Mouse (Mus musculus) kidney, postnatal 0 days (tissue): ENCODE measurements around the gene Nf2. TPM values are rescaled to one million over a fixed set of nuclear protein-coding genes. Genes with fewer than 3 reads are reported as not detected.

ENCODE experiments used
- ATAC-seq: fragments of 200-750 bp; cut with Nextera tagmentation; replicated peaks from 2 replicates; pipeline ENCODE4 v1.8.0; 2017; ENCODE audit warnings: low read depth, moderate number of reproducible peaks, moderate TSS enrichment, moderate library complexity; ENCODE audit not compliant: low FRiP score
- DNase-seq: peaks from one replicate; pipeline ENCODE4 v3.0.0-alpha.2; 2016; ENCODE audit warnings: low spot score
- H3K27ac ChIP-seq: fragments of 300-500 bp; sonication (generic); 2 replicates; pipeline ENCODE4 v1.5.1; 2014; ENCODE audit warnings: mild to moderate bottlenecking
- H3K27me3 ChIP-seq: fragments of 300-500 bp; sonication (generic); 2 replicates; pipeline ENCODE4 v1.6.1; 2014; ENCODE audit warnings: low read length, mixed read lengths; ENCODE audit not compliant: insufficient read depth
- H3K36me3 ChIP-seq: fragments of 300-500 bp; sonication (generic); 2 replicates; pipeline ENCODE4 v1.6.1; 2014; ENCODE audit warnings: low read length, mixed read lengths; ENCODE audit not compliant: insufficient read depth
- H3K4me1 ChIP-seq: fragments of 300-500 bp; sonication (generic); replicated peaks from 2 replicates; pipeline ENCODE4 v1.6.1; 2014; ENCODE audit warnings: antibody characterized with exemption, low read length, mixed read lengths; ENCODE audit not compliant: insufficient read depth
- H3K4me2 ChIP-seq: fragments of 300-500 bp; sonication (generic); 2 replicates; pipeline ENCODE4 v1.6.1; 2014; ENCODE audit warnings: mild to moderate bottlenecking, low read length, moderate library complexity, mixed read lengths
- H3K4me3 ChIP-seq: fragments of 300-500 bp; sonication (generic); replicated peaks from 2 replicates; pipeline ENCODE4 v1.5.1; 2014; ENCODE audit warnings: low read depth, low read length
- H3K9ac ChIP-seq: fragments of 300-500 bp; sonication (generic); 2 replicates; pipeline ENCODE4 v1.6.1; 2014; ENCODE audit warnings: low read depth, low read length
- H3K9me3 ChIP-seq: fragments of 300-500 bp; sonication (generic); replicated peaks from 2 replicates; pipeline ENCODE4 v1.6.1; 2016; ENCODE audit warnings: low read length, inconsistent platforms, mixed read lengths
- CTCF ChIP-seq: IDR thresholded peaks from 2 replicates; pipeline ENCODE4 v1.5.1; 2016; ENCODE audit warnings: antibody characterized with exemption, low read depth, mild to moderate bottlenecking, moderate library complexity
- WGBS: fragments of 180-500 bp; shearing (Covaris S2); extraction: QIAGEN DNeasy Blood & Tissue Kit; methylation state at CpG from one replicate; pipeline ENCODE4 v1.1.7; 2014; 5-methylcytosine and 5-hydroxymethylcytosine counted together
- polyA plus RNA-seq: library from polyadenylated mRNA; unstranded; fragments of >200 nt; fragmentation: Nextera tagmentation; extraction: Ambion mirVana; gene quantifications from 2 replicates; pipeline ENCODE4 v1.2.1, GENCODE M21; 2015

Nf2 gene
- polyA plus RNA-seq, 1 experiment from 2014 or later, result 33.3 TPM

GRCm38 (mm10) chr11:4860986-4861385, 11.7 kb upstream of the Nf2 start:
- Histone ChIP-seq H3K27me3 (no peaks in the 10 kb centered on the region), H3K9me3 (no peaks in the 10 kb centered on the region), H3K36me3 (no peaks in the 10 kb centered on the region), H3K4me2 (no peak overlapping the region), H3K4me3 (no peak overlapping the region), H3K9ac (no peak overlapping the region), H3K27ac (no peak overlapping the region), H3K4me1 (no peaks in the 10 kb centered on the region; the same call in 1 of the 2 replicates)
- ATAC-seq (no peak), DNase-seq (no peak)
- 60% methylated on average over 1 of the region's 1 CpGs for WGBS
- no peak for TF ChIP-seq CTCF

- H3K4me2 ChIP-seq, result no peak overlapping the region
- no peak overlapping the region for H3K4me3 ChIP-seq
- ATAC-seq, result no peak
- H3K27me3 ChIP-seq, result no peaks in the 10 kb centered on the region
- no peak overlapping the region for H3K27ac ChIP-seq
- H3K9ac ChIP-seq, result no peak overlapping the region
- H3K36me3 ChIP-seq, result no peaks in the 10 kb centered on the region
- 51% methylated on average over 2 of the region's 2 CpGs for WGBS
- H3K9me3 ChIP-seq, result no peaks in the 10 kb centered on the region
- no peaks in the 10 kb centered on the region; the same call in 1 of the 2 replicates for H3K4me1 ChIP-seq
- DNase-seq, result no peak
- TF ChIP-seq CTCF, result no peak
Observed at GRCm38 (mm10) chr11:4858416-4858815, 9.1 kb upstream of the Nf2 start.

GRCm38 (mm10) chr11:4854181-4854580, 4.8 kb upstream of the Nf2 start:
- TF ChIP-seq CTCF, result no peak
- H3K4me1 ChIP-seq, result no peaks in the 10 kb centered on the region
- H3K4me2 ChIP-seq, result no peak overlapping the region
- no peaks in the 10 kb centered on the region for H3K36me3 ChIP-seq
- no peaks in the 10 kb centered on the region for H3K9me3 ChIP-seq
- no peak for DNase-seq
- no peak overlapping the region for H3K27ac ChIP-seq
- H3K4me3 ChIP-seq, result no peak overlapping the region
- 87% methylated on average over 5 of the region's 5 CpGs for WGBS
- H3K27me3 ChIP-seq, result no peaks in the 10 kb centered on the region
- H3K9ac ChIP-seq, result no peak overlapping the region
- no peak for ATAC-seq

DNA sequence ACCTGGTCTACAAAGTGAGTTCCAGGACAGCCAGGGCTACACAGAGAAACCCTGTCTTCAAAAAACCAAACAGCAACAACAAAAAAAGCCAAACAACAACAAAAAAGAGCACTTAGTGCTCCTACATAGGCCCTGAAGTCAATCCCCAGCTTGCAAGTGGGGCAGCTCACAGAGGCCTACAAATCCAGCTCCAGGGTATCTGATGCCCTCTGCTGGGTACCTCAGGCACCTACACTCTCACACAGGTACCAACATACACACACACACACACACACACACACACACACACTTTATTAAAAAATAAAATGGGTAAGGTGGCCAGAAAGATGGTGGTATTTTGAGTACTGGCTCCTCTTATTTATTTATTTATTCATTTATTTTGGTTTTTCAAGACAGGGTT, 3.7 kb upstream of the Nf2 start:
- DNase-seq (no peak), ATAC-seq (no peak)
- Histone ChIP-seq H3K4me2 (no peak overlapping the region), H3K27me3 (no peaks in the 10 kb centered on the region), H3K9me3 (no peaks in the 10 kb centered on the region), H3K27ac (no peak overlapping the region), H3K4me3 (no peak overlapping the region), H3K4me1 (no peaks in the 10 kb centered on the region), H3K36me3 (no peaks in the 10 kb centered on the region), H3K9ac (no peak overlapping the region)
- peak; percentile 6; the same call in 1 of the 2 replicates for TF ChIP-seq CTCF

- Histone ChIP-seq H3K27me3 (no peaks in the 10 kb centered on the region), H3K4me3 (no peak overlapping the region), H3K27ac (no peak overlapping the region), H3K4me1 (no peaks in the 10 kb centered on the region), H3K9me3 (no peaks in the 10 kb centered on the region), H3K36me3 (no peaks in the 10 kb centered on the region), H3K9ac (no peak overlapping the region), H3K4me2 (no peak overlapping the region)
- DNase-seq (no peak), ATAC-seq (no peak)
- TF ChIP-seq CTCF, result no peak
- WGBS, result 94% methylated on average over 2 of the region's 2 CpGs
Observed at GRCm38 (mm10) chr11:4850404-4850803, 1.1 kb upstream of the Nf2 start.

- Histone ChIP-seq H3K27ac (peak overlapping the region; percentile 87), H3K4me3 (peak overlapping the region; percentile 97), H3K27me3 (no peaks in the 10 kb centered on the region), H3K4me2 (peak overlapping the region; percentile 78), H3K9ac (peak overlapping the region; percentile 95), H3K9me3 (no peaks in the 10 kb centered on the region), H3K4me1 (no peaks in the 10 kb centered on the region), H3K36me3 (no peaks in the 10 kb centered on the region)
- under 1% methylated on average over 50 of the region's 50 CpGs for WGBS
- ATAC-seq (peak; percentile 42), DNase-seq (peak; percentile 48)
- TF ChIP-seq CTCF, result no peak
Observed at GRCm38 (mm10) chr11:4848483-4849248, 670 bp downstream of the Nf2 start.
